Mouse (Mus musculus): Measurements from ENCODE around the gene Smu1.

DNA sequence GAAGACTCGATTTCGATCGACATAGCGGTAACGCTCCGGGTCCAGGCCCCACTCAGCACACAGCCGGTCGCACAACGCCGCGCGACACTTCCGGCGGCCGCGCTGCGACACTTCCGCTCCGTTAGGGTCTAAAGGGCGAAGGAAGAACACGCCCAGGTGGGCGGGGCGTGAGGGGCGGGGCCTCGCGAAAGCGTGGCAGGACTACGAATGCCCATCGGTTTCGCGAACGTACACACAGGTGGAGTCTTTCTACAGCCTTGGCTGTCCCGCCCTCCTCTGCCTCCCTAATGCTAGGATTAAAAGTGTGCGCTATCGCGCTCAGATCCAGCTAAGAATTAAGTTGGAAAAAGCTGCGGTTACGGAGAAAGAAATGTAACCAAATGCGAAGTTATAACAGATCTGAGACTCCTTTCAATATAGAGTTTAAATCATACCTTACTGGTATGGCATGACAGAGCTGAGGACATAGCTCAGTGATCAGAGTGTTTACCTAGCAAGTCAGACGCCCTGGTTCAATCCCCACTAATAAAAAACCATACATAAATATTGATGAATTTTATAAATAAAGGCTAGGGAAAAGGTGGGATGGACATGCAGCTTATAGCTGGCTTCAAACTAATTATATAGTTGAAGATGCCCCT is at the start of gene Smu1:
- no peak for TF ChIP-seq EP300 (IDR thresholded peaks at IDR 0.05; ENCODE audit: low read depth)
- TF ChIP-seq CTCF (IDR thresholded peaks at IDR 0.05; ENCODE audit: low read depth), result no peak

Data from liver, embryonic 14.5 days (tissue).